Mouse (Mus musculus) liver, adult 2 months (tissue): ENCODE measurements at regions not wholly inside any gene's neighbourhood (a gene's known extent, or its start where the extent isn't known, plus 50 kb on each side); places are given as distances from the start of the nearest gene placed in this dataset.

Experiments
- DNase-seq: peaks from one replicate; pipeline ENCODE4 v3.0.0-alpha.2; 2011; ENCODE audit warnings: low read depth, low spot score; ENCODE audit errors: extremely low read depth
- H3K27ac ChIP-seq: fragments of 200-500 bp; replicated peaks from 2 replicates; pipeline ENCODE4 v1.5.1; 2012; ENCODE audit warnings: low read depth, mild to moderate bottlenecking, control low read depth, inconsistent platforms, low read length; ENCODE audit not compliant: insufficient read depth
- H3K27me3 ChIP-seq: fragments of 200-500 bp; 2 replicates; pipeline ENCODE4 v1.6.1; 2012; ENCODE audit warnings: mild to moderate bottlenecking, moderate library complexity, low read length, inconsistent platforms; ENCODE audit not compliant: control insufficient read depth, insufficient read depth
- H3K36me3 ChIP-seq: fragments of 200-500 bp; 2 replicates; pipeline ENCODE4 v1.6.1; 2012; ENCODE audit warnings: low read length, inconsistent platforms; ENCODE audit not compliant: control insufficient read depth, insufficient read depth
- H3K4me1 ChIP-seq: fragments of 200-500 bp; 2 replicates; pipeline ENCODE4 v1.6.1; 2011; ENCODE audit warnings: low read length; ENCODE audit not compliant: control insufficient read depth, insufficient read depth
- H3K4me3 ChIP-seq: fragments of 200-500 bp; 2 replicates; pipeline ENCODE4 v1.5.1; 2011; ENCODE audit warnings: low read depth, mild to moderate bottlenecking, control low read depth, low read length, moderate library complexity; ENCODE audit not compliant: insufficient read depth
- H3K79me2 ChIP-seq: fragments of 200-500 bp; 2 replicates; pipeline ENCODE4 v1.6.1; 2012; ENCODE audit warnings: inconsistent platforms, mild to moderate bottlenecking, low read length, moderate library complexity; ENCODE audit not compliant: control insufficient read depth, insufficient read depth
- H3K9ac ChIP-seq: fragments of 200-500 bp; 2 replicates; pipeline ENCODE4 v1.6.1; 2012; ENCODE audit warnings: low read depth, mild to moderate bottlenecking, control low read depth, inconsistent platforms, low read length
- CTCF ChIP-seq: fragments of 200-500 bp; IDR thresholded peaks from 2 replicates; pipeline ENCODE4 v1.5.1; 2011; ENCODE audit warnings: low read depth, low read length, control low read depth
- POLR2A ChIP-seq: fragments of 200-500 bp; IDR thresholded peaks from 2 replicates; pipeline ENCODE4 v1.6.1; 2011; ENCODE audit warnings: low read length, control low read depth; ENCODE audit not compliant: insufficient read depth; ENCODE audit errors: extremely low read depth
- WGBS: fragments of 180-500 bp; shearing (Covaris S2); methylation state at CpG from one replicate; pipeline ENCODE4 v1.1.7; 2018; 5-methylcytosine and 5-hydroxymethylcytosine counted together

DNA sequence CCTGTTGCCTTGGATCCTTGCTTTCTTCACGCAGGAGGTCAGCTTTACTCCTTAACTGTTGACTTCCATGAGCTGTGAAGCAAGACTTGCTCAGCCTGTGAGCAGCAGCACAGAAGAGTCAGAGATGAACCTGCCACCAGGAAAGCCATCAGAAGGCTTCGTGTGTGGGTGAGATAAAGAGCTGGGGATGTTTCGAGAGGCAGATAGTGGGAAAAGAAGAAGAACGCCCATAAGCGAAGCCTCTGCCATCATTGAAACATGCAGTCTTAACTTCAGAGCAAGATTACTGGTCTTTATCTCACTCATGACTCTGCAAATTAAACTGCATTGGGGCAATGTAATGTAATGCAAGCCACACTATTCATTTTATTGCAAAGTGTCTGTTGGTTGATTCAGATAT lies 167.4 kb upstream of the Prickle1 start:
- Histone ChIP-seq H3K4me1 (no peaks in the 10 kb centered on the region), H3K27ac (no peak overlapping the region), H3K27me3 (no peaks in the 10 kb centered on the region), H3K36me3 (no peaks in the 10 kb centered on the region), H3K4me3 (no peak overlapping the region), H3K9ac (no peak overlapping the region), H3K79me2 (no peaks in the 10 kb centered on the region)
- TF ChIP-seq CTCF (no peak), POLR2A (no peak)
- WGBS = 67% methylated on average over 5 of the region's 5 CpGs
- DNase-seq = no peak

DNA sequence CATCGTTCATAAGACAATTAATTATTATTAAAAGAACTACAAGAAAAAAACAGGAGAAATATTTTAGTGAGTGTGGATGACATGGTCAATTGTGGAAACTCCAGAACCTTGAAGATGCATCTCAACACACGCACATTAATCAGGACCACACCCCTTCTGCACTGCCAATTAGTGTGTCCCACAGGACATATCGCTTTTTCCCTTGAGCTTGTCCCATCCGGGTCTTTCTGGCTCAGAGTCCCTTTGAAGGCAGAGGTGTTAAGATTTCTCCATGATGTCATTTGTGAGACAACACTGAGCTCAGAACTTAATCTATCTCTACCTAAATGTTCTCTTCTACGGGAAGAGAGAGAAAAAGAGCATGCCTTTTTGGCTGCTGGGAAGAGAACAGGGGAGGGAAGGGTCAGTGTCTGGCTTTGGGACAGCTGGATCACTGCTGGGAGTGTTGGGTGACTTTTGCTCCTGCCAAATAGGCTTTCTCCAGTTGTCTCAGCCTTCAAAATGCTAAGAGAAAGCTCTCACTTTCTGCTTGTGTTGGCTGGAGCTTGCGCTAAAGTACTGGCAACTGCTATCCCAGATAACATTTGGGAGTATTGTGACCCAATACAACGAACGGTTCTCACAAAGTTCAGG lies 162.6 kb upstream of the Prickle1 start:
- DNase-seq = no peak

DNA sequence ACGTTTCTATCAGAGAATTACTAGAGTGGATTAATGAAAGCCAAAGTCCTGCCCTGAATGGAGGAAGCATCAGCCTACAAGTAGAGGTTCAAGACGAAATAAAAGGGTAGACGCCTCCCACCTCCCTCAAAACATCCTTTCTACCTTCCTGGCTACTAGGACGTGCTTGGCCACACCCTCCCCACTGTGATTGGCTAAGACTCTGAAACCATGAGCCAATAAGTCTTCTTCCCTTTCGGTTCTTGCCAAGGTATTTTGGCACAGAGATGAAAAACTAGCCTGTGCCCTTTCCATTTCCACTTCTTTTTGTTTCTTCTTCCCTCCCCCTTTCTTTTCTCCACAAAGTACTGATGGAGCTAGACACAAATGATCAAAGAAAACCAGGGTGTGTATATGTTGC lies 160.3 kb upstream of the Prickle1 start:
- no peak overlapping the region for H3K9ac ChIP-seq
- no peaks in the 10 kb centered on the region for H3K4me1 ChIP-seq
- H3K27me3 ChIP-seq = no peaks in the 10 kb centered on the region
- no peak overlapping the region for H3K27ac ChIP-seq
- H3K79me2 ChIP-seq = no peaks in the 10 kb centered on the region
- WGBS = 80% methylated on average over 5 of the region's 5 CpGs
- H3K36me3 ChIP-seq = no peaks in the 10 kb centered on the region
- DNase-seq = no peak
- H3K4me3 ChIP-seq = no peak overlapping the region
- TF ChIP-seq CTCF = no peak
- no peak for TF ChIP-seq POLR2A

More for the DNA sequence above, 162.6 kb upstream of the Prickle1 start:
- Histone ChIP-seq H3K27ac (no peak overlapping the region), H3K4me3 (no peak overlapping the region), H3K36me3 (no peaks in the 10 kb centered on the region), H3K79me2 (no peaks in the 10 kb centered on the region), H3K9ac (no peak overlapping the region), H3K4me1 (no peaks in the 10 kb centered on the region), H3K27me3 (no peaks in the 10 kb centered on the region)
- 77% methylated on average over 8 of the region's 8 CpGs for WGBS
- TF ChIP-seq CTCF (no peak), POLR2A (no peak)

DNA sequence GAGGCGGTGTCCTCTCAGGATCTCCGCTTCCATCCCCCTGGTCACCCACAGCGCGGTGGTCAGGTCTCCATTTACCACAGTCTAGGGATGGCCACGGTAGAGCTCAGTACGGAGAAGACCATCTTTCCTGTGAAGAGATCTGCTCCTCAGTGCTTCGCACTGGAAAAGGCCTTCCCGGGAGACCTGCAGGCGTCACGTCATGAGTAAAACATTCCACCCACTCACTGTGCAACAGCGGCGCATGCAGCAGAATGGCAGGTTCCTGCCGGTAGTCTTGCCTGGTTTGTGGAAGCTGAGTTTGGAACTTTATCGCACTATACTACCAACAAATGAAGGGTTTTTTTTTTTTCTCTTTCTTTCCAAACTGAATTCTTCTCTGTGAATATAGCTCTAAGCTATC lies 156.1 kb upstream of the Prickle1 start:
- TF ChIP-seq POLR2A = no peak
- no peak for TF ChIP-seq CTCF
- H3K36me3 ChIP-seq = no peaks in the 10 kb centered on the region
- H3K9ac ChIP-seq = no peak overlapping the region
- no peaks in the 10 kb centered on the region; the same call in 1 of the 2 replicates for H3K4me1 ChIP-seq
- no peaks in the 10 kb centered on the region for H3K79me2 ChIP-seq
- no peak for DNase-seq
- H3K27ac ChIP-seq = no peak overlapping the region
- no peaks in the 10 kb centered on the region for H3K27me3 ChIP-seq
- 82% methylated on average over 14 of the region's 14 CpGs for WGBS
- H3K4me3 ChIP-seq = no peak overlapping the region

DNA sequence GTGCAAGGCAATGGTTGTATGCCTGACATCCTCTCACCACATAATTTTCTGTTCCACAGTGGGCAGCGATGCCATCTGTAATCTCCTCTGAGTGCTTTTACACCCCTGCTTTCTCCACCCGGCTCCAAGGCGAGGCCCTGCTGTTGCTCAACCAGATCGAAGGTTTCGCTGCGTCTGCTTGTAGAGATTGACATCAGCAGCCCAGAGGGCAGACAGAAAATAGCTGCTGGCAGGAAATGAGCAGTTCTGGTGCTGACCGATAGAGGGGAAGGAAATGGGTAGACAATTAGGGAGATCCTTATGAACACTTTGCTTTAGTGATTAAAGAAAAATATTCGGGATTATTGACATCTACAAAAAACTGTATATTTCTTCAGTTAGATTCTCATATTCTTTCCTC lies 155.3 kb upstream of the Prickle1 start:
- no peaks in the 10 kb centered on the region for H3K36me3 ChIP-seq
- H3K79me2 ChIP-seq = no peaks in the 10 kb centered on the region
- no peak overlapping the region for H3K9ac ChIP-seq
- H3K27ac ChIP-seq = no peak overlapping the region
- TF ChIP-seq POLR2A (no peak), CTCF (no peak)
- H3K4me1 ChIP-seq = no peaks in the 10 kb centered on the region; the same call in 1 of the 2 replicates
- no peaks in the 10 kb centered on the region for H3K27me3 ChIP-seq
- H3K4me3 ChIP-seq = no peak overlapping the region
- peak; percentile 2 for DNase-seq
- 19% methylated on average over 8 of the region's 8 CpGs for WGBS

DNA sequence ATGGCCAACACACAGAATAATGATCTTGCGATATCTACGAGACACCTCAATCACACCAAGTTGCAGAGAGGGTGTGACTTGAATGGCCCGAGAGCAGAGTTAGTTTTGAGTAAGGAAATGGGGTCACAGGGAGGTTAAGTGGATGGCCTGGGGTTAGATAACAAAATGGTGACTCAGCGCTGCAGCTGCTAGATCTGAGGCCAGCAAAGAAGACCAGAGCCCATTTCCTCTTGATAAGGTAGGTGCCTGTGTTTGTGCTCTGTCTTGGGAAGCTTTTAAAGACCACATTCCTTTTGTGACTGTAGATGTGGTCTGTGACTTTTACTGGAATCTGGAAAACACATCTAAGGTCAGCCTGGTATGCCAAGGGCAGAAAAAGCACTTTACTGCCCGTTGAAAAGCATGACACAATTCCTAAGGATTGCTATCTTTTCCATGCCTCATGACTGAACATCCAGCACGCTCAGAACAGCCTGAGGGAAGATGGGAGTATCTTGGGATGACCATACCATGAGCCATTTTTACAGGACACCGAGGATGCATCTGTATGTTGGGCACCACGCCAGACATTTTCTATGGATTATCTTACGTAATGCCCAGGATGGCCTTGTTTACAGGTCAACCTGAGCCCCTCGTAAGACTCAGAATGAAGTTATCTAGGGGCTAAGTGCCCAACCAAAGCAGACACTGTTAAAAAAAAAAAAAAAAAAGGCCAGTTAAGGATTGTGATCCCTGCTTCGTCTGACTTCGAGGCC lies 148.7 kb upstream of the Prickle1 start:
- DNase-seq = peak; percentile 17
- 29% methylated on average over 12 of the region's 12 CpGs for WGBS
- Histone ChIP-seq H3K36me3 (no peaks in the 10 kb centered on the region), H3K27me3 (no peaks in the 10 kb centered on the region; the same call in 1 of the 2 replicates), H3K4me3 (no peak overlapping the region), H3K79me2 (no peaks in the 10 kb centered on the region), H3K27ac (no peak overlapping the region), H3K4me1 (peaks cover 2% of the 10 kb centered on the region; the same call in 1 of the 2 replicates), H3K9ac (no peak overlapping the region)
- TF ChIP-seq POLR2A = no peak
- TF ChIP-seq CTCF = no peak
